Mouse (Mus musculus): Measurements from ENCODE around the gene Dnaja3.

GRCm38 (mm10) chr16:4598041-4598440 is 41.7 kb upstream of the Dnaja3 start:
- no peak for TF ChIP-seq CTCF (IDR thresholded peaks at IDR 0.05; ENCODE audit: low read depth, low read length)
- no peak for TF ChIP-seq GATA1 (IDR thresholded peaks at IDR 0.05; ENCODE audit: borderline replicate concordance, low read length)
- no peak for TF ChIP-seq GATA2 (IDR thresholded peaks at IDR 0.05; ENCODE audit: borderline replicate concordance, low read depth, low read length)

All from G1E (cell line).